Mouse (Mus musculus) right cerebral cortex, postnatal 36 days (tissue): Measurements from ENCODE around the gene Kcnk2.
A peak's percentile ranks its signal among the peaks of the same experiment; 100 is the strongest.

Source experiments
- DNase-seq, 2 experiments: peaks; one replicate each; pipeline ENCODE4 v3.0.0; 2022; ENCODE audit warnings: low spot score in 2 of 2, mixed read lengths in 1 of 2

Kcnk2 gene

DNA sequence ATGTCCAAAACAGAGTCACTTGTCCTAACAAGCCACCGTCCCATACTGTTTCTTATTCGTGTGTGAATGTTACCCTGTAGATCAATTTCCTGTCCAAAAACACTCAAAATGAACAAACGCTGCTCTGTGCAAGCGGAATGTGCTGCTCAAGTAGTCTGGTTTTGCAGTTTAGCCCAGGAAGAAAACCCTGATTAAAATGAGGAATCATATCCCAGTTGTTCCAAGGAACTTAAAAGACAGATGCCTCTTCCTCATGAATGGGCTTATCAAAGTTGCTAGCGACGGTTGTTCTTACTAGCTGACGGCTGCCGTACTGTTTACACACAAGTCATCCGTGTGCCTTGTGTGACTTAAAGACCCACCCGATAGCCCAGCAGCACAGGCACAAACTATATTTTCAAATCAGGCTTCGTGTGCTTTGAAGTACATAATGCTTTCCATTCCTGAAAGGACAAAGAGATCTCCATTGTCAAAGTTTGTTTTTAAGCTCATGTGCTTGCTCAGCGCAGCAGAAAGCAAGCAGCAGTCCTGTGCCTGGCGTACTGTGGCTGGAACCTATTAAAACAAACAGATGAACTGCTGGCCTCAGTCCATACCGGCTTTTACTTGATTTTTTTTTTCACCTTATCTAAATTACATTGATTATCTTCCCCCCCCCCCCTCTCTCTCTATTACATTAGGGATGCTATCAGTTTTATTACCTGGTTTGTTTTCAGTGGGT is at the start of gene Kcnk2:
Kcnk2 (minus strand) TSS at position 51 of the 721 bp plus-strand sequence.
- DNase-seq, result no peak

DNA sequence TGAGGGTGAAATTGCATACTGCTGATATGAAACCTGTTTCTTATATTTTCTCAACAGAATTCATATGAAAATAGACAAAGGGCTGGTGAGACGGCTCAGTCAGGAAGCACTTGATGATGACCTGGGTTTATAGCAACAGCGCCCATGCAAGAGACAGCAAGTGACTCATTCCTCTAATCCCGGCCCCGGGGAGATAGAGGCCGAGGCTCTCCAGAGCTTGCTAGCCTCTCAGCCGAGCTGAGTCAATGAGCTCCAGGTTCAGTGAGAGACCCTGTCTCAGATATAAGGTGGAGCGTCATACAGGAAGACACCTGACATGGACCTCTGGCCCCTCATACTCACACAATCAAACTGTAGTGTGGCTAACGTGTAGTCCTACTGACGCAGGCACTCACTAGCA is 38.7 kb upstream of the Kcnk2 start:
- DNase-seq, result no peak

DNA sequence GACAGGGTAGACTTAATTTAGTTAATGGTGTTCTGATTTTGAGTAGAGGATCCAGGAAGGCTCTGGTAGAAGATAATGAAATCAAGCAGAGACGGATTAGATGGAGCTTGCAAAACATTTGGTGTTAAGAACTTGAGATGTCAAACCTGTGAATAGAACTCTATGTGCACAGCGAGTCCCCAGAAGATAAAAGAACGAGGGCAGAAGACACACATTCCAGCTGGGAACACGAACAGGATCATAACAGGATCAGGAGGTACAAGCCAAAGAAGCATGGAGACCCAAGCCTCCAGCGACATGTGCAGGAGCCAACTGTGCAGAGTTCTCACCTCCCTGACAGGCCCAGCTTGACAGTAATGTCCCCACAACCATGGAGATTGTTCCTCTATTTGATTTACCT is 35.1 kb upstream of the Kcnk2 start:
- no peak for DNase-seq

DNA sequence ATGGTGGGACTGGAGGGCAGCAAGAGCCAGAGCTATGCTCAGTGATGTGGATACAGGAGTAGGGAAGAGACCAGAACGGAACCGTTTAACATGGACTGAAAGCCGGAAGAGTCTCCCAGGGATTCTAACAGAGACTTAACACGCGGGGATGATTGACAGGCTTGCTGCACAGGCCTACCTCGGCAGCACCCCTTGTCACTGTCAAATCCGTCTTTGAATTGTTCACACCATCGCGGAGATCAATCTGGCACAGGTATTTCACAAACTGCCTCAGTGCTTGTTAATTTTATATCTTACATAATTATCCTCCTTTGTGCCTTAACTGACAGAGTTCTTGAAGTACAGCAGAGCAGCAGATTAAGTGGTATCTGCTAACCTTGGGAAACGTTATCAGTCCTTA is 33.4 kb upstream of the Kcnk2 start:
- no peak for DNase-seq

DNA sequence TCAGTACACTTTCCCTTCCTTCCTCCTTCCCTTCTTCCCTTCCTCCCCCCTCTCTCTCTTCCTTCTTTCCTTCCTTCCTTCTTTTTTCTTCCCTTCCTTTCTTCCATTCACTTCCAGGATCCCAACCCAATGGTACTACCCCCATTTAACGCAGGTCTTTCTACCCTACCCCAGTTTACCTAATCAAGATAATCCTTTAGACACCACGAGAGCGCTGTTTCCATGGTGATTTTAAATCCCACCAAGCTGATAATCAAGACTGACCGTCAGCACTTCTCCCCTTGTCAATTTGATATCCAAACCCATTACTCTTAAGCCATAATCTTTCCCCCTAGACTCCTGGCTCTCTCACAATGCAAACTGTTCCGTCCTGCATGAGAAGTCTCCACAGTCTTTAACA is 29.4 kb upstream of the Kcnk2 start:
- DNase-seq, result no peak

- no peak for DNase-seq
These were observed 28.5 kb upstream of the Kcnk2 start for GRCm38 (mm10) chr1:189430534-189430933.

DNA sequence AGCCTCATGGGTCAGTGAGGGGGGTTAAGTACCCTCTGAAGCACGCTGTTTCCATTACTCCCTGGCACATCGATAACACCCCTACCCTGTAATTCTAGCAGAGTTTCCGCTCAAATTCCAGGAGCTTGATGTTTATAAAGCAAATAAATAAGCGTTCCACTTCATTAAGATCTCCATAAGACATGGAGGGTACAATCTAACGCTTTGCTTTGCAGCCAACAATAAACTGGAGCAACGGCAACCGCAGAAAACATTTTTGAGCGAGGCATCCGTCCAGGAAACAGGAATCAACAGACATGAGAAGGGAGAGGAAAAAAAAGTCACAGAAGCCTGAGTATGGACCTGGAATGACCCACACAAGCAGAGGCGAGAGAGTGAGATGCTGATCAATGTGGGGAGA is 27.5 kb upstream of the Kcnk2 start:
- no peak for DNase-seq

DNA sequence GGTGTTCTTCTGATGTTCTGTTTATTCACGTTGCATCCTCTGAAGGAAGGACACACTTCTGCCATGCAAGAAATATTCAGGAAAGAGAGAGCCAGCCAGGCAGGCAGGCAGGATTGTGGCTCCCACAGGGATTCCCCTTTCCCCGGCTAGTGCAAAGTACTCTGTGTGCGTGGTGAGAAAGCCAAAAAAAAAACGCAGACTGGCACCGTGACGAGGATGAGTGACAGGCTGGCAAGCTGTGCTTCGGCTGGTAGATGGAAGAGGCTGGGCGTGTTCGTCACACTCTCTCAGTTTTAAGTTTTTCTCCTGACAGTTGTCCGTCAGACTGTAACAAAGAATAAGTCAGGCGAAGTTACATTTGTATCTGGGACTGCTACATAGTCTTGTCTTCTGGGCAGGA is 24.2 kb upstream of the Kcnk2 start:
- DNase-seq, result no peak

DNA sequence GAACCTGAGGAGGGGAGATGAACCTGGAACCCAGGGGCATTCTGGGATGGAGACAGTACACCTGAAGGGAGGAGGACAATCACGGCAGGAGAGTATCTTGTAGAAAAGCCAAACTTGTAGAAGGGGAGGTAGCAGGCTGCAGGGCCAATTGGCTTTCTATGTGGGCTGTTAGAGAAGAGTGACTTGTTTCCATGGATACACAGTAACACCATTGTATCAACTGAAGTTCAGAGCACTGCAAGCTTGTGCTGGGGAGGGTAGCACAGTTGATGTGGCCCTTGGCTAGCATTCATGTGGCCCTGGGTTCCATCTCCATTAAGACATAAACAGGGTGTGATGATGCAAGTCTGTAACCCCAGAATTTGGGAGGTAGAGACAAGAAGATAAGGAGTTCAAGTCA is 17.8 kb upstream of the Kcnk2 start:
- no peak for DNase-seq

DNA sequence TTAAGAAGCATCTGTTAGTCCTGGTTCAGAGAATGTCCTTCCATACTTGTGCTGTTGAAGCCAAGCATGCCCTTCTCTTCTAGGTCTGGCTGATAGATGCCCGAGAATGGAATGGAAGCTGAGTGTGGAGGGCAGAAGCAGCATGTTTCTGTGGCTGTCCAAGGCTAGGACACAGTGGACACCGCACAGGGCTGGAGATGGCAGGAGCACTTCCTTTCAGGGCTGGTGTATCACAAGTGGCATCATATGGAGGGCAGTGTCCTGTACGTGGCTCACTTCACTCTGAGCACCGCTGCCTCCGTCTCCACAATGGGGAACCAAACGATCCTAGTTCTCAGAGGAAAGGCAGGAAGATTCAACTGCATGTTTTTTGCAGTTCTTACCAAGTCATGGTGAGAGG is 7.8 kb upstream of the Kcnk2 start:
- no peak for DNase-seq

- DNase-seq, result no peak
These were observed 3.1 kb upstream of the Kcnk2 start for GRCm38 (mm10) chr1:189405221-189405620.

DNA sequence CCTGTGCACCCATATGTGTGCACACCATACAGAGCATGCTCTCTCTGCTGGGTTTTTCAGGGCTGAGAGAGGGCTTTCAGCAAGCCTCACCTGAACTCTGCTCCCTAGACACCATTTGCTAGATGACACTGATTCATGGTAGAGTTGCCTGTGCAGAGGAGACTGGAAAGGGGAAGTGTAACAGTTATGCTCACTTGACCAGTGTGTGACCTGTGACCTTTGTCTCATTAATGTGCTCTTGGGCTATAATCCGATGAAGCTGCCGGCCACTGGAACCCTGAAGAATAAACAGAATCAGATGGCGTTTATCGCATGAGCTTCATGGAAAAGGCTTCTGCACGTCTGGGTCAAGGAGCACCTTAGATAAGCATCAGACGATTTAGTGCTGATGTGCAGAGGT is 1.5 kb upstream of the Kcnk2 start:
- DNase-seq, result no peak

DNA sequence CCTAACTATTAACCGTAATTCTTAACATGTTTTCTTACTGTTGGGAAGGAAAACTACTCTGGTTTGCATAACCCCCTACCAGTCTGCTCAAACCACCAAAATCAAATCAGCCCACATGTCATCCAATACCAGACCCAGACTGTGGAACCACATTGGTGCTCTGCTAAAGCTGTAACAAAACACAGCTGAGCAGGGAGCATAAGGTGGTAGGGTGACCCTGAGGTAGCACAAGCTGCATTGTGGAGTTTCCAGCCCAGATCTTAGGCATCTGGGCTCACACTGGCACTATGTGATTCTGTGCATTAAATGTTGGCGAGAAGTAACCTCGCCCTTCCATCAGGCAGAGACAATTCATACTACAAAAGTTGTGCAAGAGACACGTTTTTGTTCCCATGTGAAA is 1.1 kb upstream of the Kcnk2 start:
- no peak for DNase-seq

- no peak for DNase-seq
These were observed 15.2 kb downstream of the Kcnk2 start for GRCm38 (mm10) chr1:189386848-189387247.

DNA sequence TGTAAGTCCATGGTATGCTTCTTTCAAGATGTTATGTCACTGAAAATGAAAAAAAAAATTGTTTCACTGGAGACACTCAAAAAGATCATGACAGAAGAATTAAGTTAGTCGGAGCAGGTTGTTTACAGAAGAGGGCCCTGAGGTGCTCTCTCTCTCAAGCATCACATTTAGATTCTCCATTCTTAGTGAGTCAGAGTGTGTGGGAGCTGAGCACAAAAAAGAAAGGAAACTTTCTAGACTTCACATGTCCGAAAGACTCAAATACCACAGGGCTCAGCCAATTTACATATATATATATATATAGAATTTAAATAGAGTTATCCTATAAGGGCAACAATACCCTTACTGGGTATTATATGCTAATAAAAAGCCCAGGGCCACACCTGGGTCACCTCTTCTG is 15.9 kb downstream of the Kcnk2 start:
- DNase-seq, result no peak

GRCm38 (mm10) chr1:189367722-189368121 is 34.4 kb downstream of the Kcnk2 start:
- no peak for DNase-seq

DNA sequence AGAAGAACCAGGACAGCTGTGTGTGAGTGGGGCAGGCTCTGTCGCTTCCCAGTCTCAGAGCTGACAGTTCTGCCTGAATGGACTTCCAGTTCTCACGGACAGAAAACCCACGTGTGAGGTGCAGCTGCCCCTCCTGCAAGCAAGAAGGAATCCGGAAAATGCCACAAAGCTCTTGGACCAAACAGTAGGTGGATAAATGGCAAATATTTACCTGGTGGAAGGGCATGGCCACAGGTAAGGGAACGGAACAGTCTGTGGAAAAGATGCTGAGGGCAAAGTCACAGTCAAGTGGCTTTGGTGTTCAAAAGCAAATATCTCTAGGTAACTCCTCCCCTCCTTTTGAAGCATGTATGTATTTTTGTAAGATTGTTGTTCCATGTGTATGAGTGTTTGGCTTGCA is 37.9 kb downstream of the Kcnk2 start:
- DNase-seq, result no peak

DNA sequence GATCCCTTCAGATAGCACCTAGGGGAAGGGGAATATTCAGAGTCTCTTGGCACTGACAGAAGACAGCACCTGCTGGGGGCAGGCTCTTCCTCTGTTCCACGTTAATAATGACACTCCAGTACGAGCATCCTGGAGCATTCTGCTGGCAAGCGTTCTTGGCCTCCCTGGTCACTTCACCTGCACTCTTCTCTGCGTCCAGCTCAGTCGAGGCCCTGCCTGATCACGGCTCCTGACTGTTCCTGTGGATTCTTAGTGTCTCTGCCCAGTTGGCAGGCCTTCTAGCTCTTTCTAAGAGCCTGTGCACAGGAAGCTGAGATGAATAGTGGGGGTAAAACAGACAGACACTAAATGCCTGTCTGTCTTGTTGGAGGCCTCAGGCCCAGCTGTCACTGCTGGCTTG is 39.5 kb downstream of the Kcnk2 start:
- no peak for DNase-seq

DNA sequence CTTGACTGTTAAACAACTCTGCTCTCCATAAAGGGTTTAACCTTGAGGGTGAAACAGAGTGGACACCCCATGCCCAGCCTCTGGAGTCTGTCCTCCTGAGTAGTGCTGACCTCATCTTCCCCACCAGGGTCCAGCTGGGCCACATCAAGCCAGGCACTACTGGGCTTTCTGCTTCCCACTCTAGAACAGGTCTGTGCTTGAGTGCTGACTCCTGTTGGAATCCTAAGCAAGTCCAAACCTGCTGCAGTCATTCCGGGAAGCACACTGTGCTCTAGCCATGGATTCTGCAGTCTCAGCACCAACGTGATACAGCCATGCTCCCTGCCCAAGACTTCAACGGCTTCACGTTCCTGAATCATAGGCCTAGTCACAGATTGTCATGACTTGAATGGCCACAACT is 42.4 kb downstream of the Kcnk2 start:
- DNase-seq, result no peak

DNA sequence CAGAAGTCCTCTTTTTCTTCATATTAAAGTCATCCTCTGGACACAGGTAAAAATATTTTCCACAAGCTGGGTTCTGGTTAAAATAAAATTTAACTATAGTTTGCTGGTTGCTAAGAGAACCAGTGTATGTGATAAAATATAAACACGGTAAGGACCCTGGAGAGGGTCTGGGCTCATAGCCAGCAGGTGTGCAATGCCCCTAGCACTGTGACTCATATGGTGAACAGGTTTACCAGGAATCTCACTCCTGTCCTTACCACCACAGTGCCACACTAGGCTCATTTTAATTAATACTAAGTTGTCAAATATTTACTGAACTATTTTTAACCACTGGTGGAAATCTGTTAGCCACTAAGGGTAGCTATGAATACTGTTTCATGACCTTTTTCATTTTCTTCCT is 48.2 kb downstream of the Kcnk2 start:
- DNase-seq, result no peak

DNA sequence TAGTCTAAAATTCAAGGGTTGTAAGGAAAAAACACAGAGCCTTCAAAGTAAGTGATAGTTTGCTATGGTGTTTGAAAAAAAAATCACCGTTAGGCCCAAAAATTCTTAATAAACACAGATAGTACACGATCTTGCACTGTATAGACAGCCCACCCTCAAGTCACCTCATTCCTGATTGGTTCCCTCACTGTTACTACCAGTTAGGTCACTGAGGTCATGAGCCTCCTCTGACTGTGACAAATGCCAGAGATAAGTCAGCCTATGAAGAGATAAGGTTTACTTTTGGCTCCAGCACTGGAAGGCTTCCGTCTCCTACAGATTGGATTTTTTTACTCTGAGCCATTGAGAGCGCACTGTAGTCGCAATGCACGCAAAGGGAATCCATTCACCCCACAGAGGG is 50.3 kb downstream of the Kcnk2 start:
- DNase-seq, result no peak

GRCm38 (mm10) chr1:189349205-189349604 is 52.9 kb downstream of the Kcnk2 start:
- DNase-seq, result no peak

GRCm38 (mm10) chr1:189345166-189345565 is 56.9 kb downstream of the Kcnk2 start:
- DNase-seq, result peak; percentile 17 to 20
